Mouse (Mus musculus): ENCODE results near the gene Crnkl1. TPM values are rescaled to one million over a fixed set of nuclear protein-coding genes. Genes with fewer than 3 reads are reported as not detected.
A peak's percentile ranks its signal among the peaks of the same experiment; 100 is the strongest.
"Not testable (repeated sequence)": the region's sequence is repeated elsewhere in the genome, so short reads cannot be mapped to it uniquely, and the experiment has no call there.

Crnkl1 gene
- total RNA-seq, 2 experiments from 2014 or later: 13.3 to 70.3 TPM

GRCm38 (mm10) chr2:145941403-145941802 is 6.6 kb upstream of the Crnkl1 start:
- ATAC-seq (replicated peaks; ENCODE audit: low FRiP score, poor library complexity, severe bottlenecking): no peak

GRCm38 (mm10) chr2:145936975-145937374 is 2.2 kb upstream of the Crnkl1 start:
- ATAC-seq (replicated peaks; ENCODE audit: low FRiP score, poor library complexity, severe bottlenecking): no peak

GRCm38 (mm10) chr2:145920941-145921650 is 13.7 kb downstream of the Crnkl1 start:
- no peak for ATAC-seq (replicated peaks; ENCODE audit: low FRiP score, poor library complexity, severe bottlenecking)

- ATAC-seq (replicated peaks; ENCODE audit: low FRiP score, poor library complexity, severe bottlenecking): not testable (repeated sequence)
Observed at GRCm38 (mm10) chr2:145905884-145906283, 28.9 kb downstream of the Crnkl1 start.

DNA sequence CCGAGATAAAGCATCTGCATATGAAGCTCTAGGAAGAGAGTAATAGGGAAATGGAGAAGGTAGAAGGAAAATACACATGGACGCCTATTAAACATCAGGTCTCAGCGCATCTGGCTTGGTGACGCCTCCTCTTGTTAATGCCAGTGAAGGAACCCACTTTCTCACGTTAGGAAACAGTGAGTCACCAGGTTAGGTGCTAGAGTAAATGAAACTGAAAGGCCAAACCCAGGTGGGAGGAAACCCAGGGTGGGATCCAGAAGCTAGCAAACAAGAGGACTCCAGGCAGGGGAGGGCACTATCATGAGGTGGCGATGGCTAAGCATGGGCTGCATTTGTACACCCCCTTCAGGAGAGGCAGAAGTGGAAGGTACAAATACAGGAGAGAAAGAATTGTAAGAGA is 29.7 kb downstream of the Crnkl1 start:
- ATAC-seq (replicated peaks; ENCODE audit: low FRiP score, poor library complexity, severe bottlenecking): no peak

- no peak for ATAC-seq (replicated peaks; ENCODE audit: low FRiP score, poor library complexity, severe bottlenecking)
Observed at GRCm38 (mm10) chr2:145903983-145904616, 30.7 kb downstream of the Crnkl1 start.

GRCm38 (mm10) chr2:145903061-145903901 is 31.5 kb downstream of the Crnkl1 start:
- ATAC-seq (replicated peaks; ENCODE audit: low FRiP score, poor library complexity, severe bottlenecking): peak; percentile 97

DNA sequence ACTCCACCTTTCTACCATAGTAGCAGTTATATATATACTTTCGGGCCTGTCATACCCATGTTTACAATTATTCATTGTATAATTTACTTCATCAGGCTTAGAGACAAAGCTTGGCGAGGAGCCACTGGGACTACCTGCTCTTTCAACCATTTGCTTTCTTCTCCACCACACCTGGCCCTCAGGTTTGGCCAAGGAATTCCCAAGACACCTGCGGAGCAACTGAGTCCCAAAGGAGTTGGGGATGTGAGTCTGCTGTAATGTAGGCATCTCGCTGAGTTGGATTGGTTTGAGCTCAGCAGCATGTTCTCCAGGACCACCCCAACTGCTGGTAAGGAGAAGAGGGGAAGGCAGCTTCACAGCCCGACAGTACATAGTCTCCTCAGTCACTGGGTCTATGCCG is 33.0 kb downstream of the Crnkl1 start, which contains the start of gene Naa20:
TSS of gene Naa20 (plus strand) at position 239 of the 400 bp plus-strand sequence.
- ATAC-seq (replicated peaks; ENCODE audit: low FRiP score, poor library complexity, severe bottlenecking): no peak

- not testable (repeated sequence) for ATAC-seq (replicated peaks; ENCODE audit: low FRiP score, poor library complexity, severe bottlenecking)
Observed at GRCm38 (mm10) chr2:145900318-145900717, 34.5 kb downstream of the Crnkl1 start.

DNA sequence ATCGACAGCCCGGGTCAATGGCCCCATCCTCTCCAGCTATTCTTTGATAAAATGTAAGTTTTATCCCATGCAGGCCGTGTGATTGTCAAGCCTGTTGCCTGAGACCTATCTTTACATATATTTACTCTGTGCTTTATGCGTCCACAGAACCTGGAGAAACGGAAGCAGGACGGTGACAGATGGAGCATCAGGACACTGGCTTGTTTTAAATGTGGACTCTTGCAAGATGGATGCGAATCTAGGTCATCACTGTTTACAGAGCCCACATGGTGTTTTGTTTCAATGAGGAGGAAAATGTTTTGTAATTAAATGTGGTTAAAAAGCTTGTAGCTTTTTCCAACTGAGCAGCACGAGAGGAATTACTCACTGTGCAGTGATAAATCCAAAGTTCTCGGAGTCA is 36.7 kb downstream of the Crnkl1 start:
- ATAC-seq (replicated peaks; ENCODE audit: low FRiP score, poor library complexity, severe bottlenecking): no peak

- no peak for ATAC-seq (replicated peaks; ENCODE audit: low FRiP score, poor library complexity, severe bottlenecking)
Observed at GRCm38 (mm10) chr2:145893756-145894155, 41.1 kb downstream of the Crnkl1 start.

DNA sequence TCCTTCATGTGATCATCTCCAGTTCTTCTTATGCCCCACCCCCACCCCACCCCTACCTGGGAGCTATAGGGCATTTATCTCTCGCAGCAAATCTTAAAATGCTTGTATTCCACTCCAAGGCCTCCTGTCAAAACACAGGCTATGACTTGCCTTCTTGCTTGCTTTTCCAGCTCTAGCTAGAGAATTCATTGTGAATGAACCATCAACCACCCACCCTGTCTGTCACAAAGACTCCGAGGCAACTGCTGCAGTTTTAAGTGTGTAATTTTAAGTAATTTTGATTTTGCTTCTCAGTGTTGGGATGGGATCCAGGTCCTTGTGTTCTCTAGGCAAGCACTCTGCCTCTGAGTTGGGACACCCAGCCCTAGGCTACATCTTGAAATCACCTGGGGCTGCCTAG is 44.2 kb downstream of the Crnkl1 start:
- no peak for ATAC-seq (replicated peaks; ENCODE audit: low FRiP score, poor library complexity, severe bottlenecking)

DNA sequence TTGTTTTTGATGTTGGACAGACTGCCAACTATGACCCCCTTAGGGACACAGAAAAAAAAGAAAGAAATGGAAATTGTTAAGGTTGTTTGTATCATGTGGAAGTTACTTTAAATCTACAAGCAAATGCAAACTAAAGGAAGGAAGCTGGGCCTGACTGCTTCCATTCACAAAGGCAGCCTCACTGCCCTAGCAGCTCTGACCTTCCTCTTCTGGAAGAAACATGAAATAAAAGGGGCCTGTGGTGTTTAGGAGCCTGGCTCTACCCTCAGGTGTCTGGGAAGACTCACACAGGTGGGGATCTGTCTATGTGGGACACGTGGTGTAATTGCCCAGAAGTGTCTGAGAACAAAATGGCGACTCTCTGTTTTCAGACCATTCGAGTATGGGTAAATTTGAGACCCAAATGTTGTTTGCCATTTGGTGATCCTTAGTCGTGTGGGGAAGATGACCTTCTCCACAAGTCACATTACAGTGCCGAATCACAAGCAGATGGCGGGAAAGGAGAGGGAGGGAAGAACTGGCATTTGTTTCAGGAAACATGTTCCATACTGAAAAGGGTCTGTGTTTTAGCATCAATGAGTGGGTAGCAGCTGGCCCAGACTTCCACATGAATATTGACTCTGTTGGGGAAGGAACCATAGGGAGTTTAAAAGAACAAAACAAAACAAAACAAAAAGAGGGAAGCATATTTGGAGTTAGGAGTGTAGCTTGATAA is 45.9 kb downstream of the Crnkl1 start:
- no peak for ATAC-seq (replicated peaks; ENCODE audit: low FRiP score, poor library complexity, severe bottlenecking)

DNA sequence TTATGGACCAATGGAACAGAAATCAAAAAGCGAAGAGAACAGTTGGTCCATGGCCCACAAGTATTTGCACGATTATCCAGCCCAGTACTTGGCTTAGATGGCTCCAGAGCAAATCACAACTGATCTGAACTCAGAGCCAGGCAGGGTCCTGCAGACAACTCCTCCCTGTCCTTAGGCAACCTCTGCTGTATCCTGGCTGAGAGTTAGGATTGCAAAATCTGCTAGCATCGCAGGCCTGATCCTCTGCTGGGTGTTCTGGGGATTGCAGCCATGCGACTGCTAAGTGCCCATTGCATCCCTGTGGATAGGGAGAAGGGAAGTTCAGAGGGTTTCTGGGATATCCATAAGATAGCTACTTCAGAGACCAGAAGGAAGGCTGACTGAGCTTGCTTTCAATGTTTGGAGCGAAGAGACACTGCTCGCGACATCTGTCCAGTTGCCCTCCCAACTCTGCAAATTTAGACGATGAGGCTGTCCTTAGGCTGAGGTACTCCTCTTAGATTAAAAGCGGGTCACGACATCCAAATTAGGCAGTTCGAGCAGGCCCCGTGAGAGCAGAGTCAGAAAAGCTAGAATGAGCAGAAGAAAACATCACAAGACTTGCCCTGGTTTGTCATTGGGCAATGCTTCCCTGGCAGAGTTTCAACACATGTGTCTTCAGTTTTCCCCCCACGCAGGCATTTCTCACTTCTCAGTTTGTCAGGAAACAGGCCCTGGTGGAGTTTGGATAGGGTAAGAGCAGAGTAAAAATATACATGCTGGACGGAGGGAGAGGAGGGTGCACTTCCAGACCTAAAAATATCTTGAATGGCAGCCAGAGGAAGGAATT is 46.7 kb downstream of the Crnkl1 start:
- no peak for ATAC-seq (replicated peaks; ENCODE audit: low FRiP score, poor library complexity, severe bottlenecking)

- ATAC-seq (replicated peaks; ENCODE audit: low FRiP score, poor library complexity, severe bottlenecking): no peak
Observed at GRCm38 (mm10) chr2:145884913-145885785, 49.7 kb downstream of the Crnkl1 start.

- no peak for ATAC-seq (replicated peaks; ENCODE audit: low FRiP score, poor library complexity, severe bottlenecking)
Observed at GRCm38 (mm10) chr2:145884036-145884912, 50.5 kb downstream of the Crnkl1 start.

DNA sequence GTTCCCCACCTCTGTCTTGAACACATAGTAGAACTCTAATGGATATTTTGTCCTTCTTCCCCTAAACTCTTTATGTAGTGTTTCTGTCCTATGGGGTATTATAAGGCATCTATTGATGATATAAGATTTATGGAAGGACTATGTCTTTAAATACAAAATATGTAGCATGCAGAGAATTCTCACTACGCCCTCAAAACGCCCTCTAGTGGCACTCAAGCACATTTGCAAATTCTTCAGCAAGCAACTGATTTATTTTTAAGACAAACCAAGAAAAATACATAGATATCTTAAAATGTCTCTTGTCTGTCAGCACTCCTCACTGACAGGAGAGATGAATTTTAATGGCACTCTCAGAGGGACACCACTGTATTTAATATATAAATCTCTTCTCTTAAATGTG is 52.4 kb downstream of the Crnkl1 start:
- ATAC-seq (replicated peaks; ENCODE audit: low FRiP score, poor library complexity, severe bottlenecking): no peak

All from erythroblast, adult 5-6 weeks (primary cell).